Mouse (Mus musculus): Measurements from ENCODE around the gene Cib2. TPM values are rescaled to one million over a fixed set of nuclear protein-coding genes. Genes with fewer than 3 reads are reported as not detected.

Gene Cib2
- polyA plus RNA-seq, 1 experiment, result 1.9 TPM

- no peak overlapping the region for H3K4me3 ChIP-seq (ENCODE audit: insufficient read depth, poor library complexity, severe bottlenecking)
- no peaks in the 10 kb centered on the region for H3K79me2 ChIP-seq (ENCODE audit: control insufficient read depth, insufficient read depth)
- no peaks in the 10 kb centered on the region for H3K36me3 ChIP-seq (ENCODE audit: control insufficient read depth, insufficient read depth)
- H3K79me3 ChIP-seq (ENCODE audit: low read depth), result no peaks in the 10 kb centered on the region
- H3ac ChIP-seq (ENCODE audit: control insufficient read depth, insufficient read length, low read depth), result no peak overlapping the region
- peaks cover 23% of the 10 kb centered on the region for H3K27me3 ChIP-seq (ENCODE audit: control insufficient read depth, insufficient read depth, insufficient read length)
- TF ChIP-seq FOSL1 (IDR thresholded peaks at IDR 0.05; ENCODE audit: insufficient read depth, low read length, poor library complexity, severe bottlenecking) (no peak), MYOG (IDR thresholded peaks at IDR 0.05; ENCODE audit: control insufficient read depth, extremely low read depth, insufficient read length) (no peak), MYOD1 (IDR thresholded peaks at IDR 0.05; ENCODE audit: control insufficient read depth, insufficient read length, low read depth) (no peak), MAX (IDR thresholded peaks at IDR 0.05) (no peak), CEBPB (IDR thresholded peaks at IDR 0.05; ENCODE audit: low read depth) (no peak), CTCF (IDR thresholded peaks at IDR 0.05; ENCODE audit: control insufficient read depth, insufficient read depth, insufficient read length) (no peak), USF1 (IDR thresholded peaks at IDR 0.05; ENCODE audit: low read depth) (no peak)
Measured at GRCm38 (mm10) chr9:54537030-54537429, 23.0 kb downstream of the Cib2 start.

GRCm38 (mm10) chr9:54536236-54536635 is 23.8 kb downstream of the Cib2 start:
- TF ChIP-seq USF1 (IDR thresholded peaks at IDR 0.05; ENCODE audit: low read depth) (no peak), FOSL1 (IDR thresholded peaks at IDR 0.05; ENCODE audit: insufficient read depth, low read length, poor library complexity, severe bottlenecking) (no peak), MYOG (IDR thresholded peaks at IDR 0.05; ENCODE audit: control insufficient read depth, extremely low read depth, insufficient read length) (no peak)
- Histone ChIP-seq H3K4me3 (ENCODE audit: insufficient read depth, poor library complexity, severe bottlenecking) (no peak overlapping the region), H3K36me3 (ENCODE audit: control insufficient read depth, insufficient read depth) (no peaks in the 10 kb centered on the region), H3K27me3 (ENCODE audit: control insufficient read depth, insufficient read depth, insufficient read length) (peaks cover 23% of the 10 kb centered on the region), H3ac (ENCODE audit: control insufficient read depth, insufficient read length, low read depth) (no peak overlapping the region), H3K79me3 (ENCODE audit: low read depth) (no peaks in the 10 kb centered on the region), H3K79me2 (ENCODE audit: control insufficient read depth, insufficient read depth) (no peaks in the 10 kb centered on the region)

GRCm38 (mm10) chr9:54533975-54534374 is 26.0 kb downstream of the Cib2 start:
- H3K27me3 ChIP-seq (ENCODE audit: control insufficient read depth, insufficient read depth, insufficient read length), result peaks cover 23% of the 10 kb centered on the region
- TF ChIP-seq FOSL1 (IDR thresholded peaks at IDR 0.05; ENCODE audit: insufficient read depth, low read length, poor library complexity, severe bottlenecking) (no peak), CEBPB (IDR thresholded peaks at IDR 0.05; ENCODE audit: low read depth) (no peak), USF1 (IDR thresholded peaks at IDR 0.05; ENCODE audit: low read depth) (no peak), MYOG (IDR thresholded peaks at IDR 0.05; ENCODE audit: control insufficient read depth, extremely low read depth, insufficient read length) (no peak), MAX (IDR thresholded peaks at IDR 0.05) (no peak), MYOD1 (IDR thresholded peaks at IDR 0.05; ENCODE audit: control insufficient read depth, insufficient read length, low read depth) (no peak), CTCF (IDR thresholded peaks at IDR 0.05; ENCODE audit: control insufficient read depth, insufficient read depth, insufficient read length) (no peak)
- H3ac ChIP-seq (ENCODE audit: control insufficient read depth, insufficient read length, low read depth), result no peak overlapping the region
- no peaks in the 10 kb centered on the region for H3K79me3 ChIP-seq (ENCODE audit: low read depth)
- H3K79me2 ChIP-seq (ENCODE audit: control insufficient read depth, insufficient read depth), result no peaks in the 10 kb centered on the region
- H3K36me3 ChIP-seq (ENCODE audit: control insufficient read depth, insufficient read depth), result no peaks in the 10 kb centered on the region
- no peak overlapping the region for H3K4me3 ChIP-seq (ENCODE audit: insufficient read depth, poor library complexity, severe bottlenecking)

GRCm38 (mm10) chr9:54532926-54533325 is 27.1 kb downstream of the Cib2 start:
- H3K79me3 ChIP-seq (ENCODE audit: low read depth), result no peaks in the 10 kb centered on the region
- TF ChIP-seq MYOD1 (IDR thresholded peaks at IDR 0.05; ENCODE audit: control insufficient read depth, insufficient read length, low read depth), result no peak
- TF ChIP-seq USF1 (IDR thresholded peaks at IDR 0.05; ENCODE audit: low read depth), result no peak
- no peak for TF ChIP-seq MYOG (IDR thresholded peaks at IDR 0.05; ENCODE audit: control insufficient read depth, extremely low read depth, insufficient read length)
- no peak for TF ChIP-seq CEBPB (IDR thresholded peaks at IDR 0.05; ENCODE audit: low read depth)
- no peak for TF ChIP-seq FOSL1 (IDR thresholded peaks at IDR 0.05; ENCODE audit: insufficient read depth, low read length, poor library complexity, severe bottlenecking)
- TF ChIP-seq MAX (IDR thresholded peaks at IDR 0.05), result no peak
- no peak for TF ChIP-seq CTCF (IDR thresholded peaks at IDR 0.05; ENCODE audit: control insufficient read depth, insufficient read depth, insufficient read length)
- H3ac ChIP-seq (ENCODE audit: control insufficient read depth, insufficient read length, low read depth), result no peak overlapping the region
- no peaks in the 10 kb centered on the region for H3K36me3 ChIP-seq (ENCODE audit: control insufficient read depth, insufficient read depth)
- no peak overlapping the region for H3K4me3 ChIP-seq (ENCODE audit: insufficient read depth, poor library complexity, severe bottlenecking)
- peaks cover 26% of the 10 kb centered on the region for H3K27me3 ChIP-seq (ENCODE audit: control insufficient read depth, insufficient read depth, insufficient read length)
- no peaks in the 10 kb centered on the region for H3K79me2 ChIP-seq (ENCODE audit: control insufficient read depth, insufficient read depth)

- TF ChIP-seq CTCF (IDR thresholded peaks at IDR 0.05; ENCODE audit: control insufficient read depth, insufficient read depth, insufficient read length), result no peak
- no peak for TF ChIP-seq USF1 (IDR thresholded peaks at IDR 0.05; ENCODE audit: low read depth)
- no peak for TF ChIP-seq MAX (IDR thresholded peaks at IDR 0.05)
- no peak for TF ChIP-seq CEBPB (IDR thresholded peaks at IDR 0.05; ENCODE audit: low read depth)
- TF ChIP-seq MYOG (IDR thresholded peaks at IDR 0.05; ENCODE audit: control insufficient read depth, extremely low read depth, insufficient read length), result no peak
- TF ChIP-seq MYOD1 (IDR thresholded peaks at IDR 0.05; ENCODE audit: control insufficient read depth, insufficient read length, low read depth), result no peak
- Histone ChIP-seq H3K4me3 (ENCODE audit: insufficient read depth, poor library complexity, severe bottlenecking) (no peak overlapping the region), H3K79me2 (ENCODE audit: control insufficient read depth, insufficient read depth) (no peaks in the 10 kb centered on the region), H3K36me3 (ENCODE audit: control insufficient read depth, insufficient read depth) (no peaks in the 10 kb centered on the region), H3ac (ENCODE audit: control insufficient read depth, insufficient read length, low read depth) (no peak overlapping the region), H3K27me3 (ENCODE audit: control insufficient read depth, insufficient read depth, insufficient read length) (peaks cover 28% of the 10 kb centered on the region), H3K79me3 (ENCODE audit: low read depth) (no peaks in the 10 kb centered on the region)
Measured at GRCm38 (mm10) chr9:54531421-54531820, 28.6 kb downstream of the Cib2 start.

- Histone ChIP-seq H3K36me3 (ENCODE audit: control insufficient read depth, insufficient read depth) (no peaks in the 10 kb centered on the region), H3K27me3 (ENCODE audit: control insufficient read depth, insufficient read depth, insufficient read length) (peaks cover 22% of the 10 kb centered on the region), H3K4me3 (ENCODE audit: insufficient read depth, poor library complexity, severe bottlenecking) (no peak overlapping the region), H3ac (ENCODE audit: control insufficient read depth, insufficient read length, low read depth) (no peak overlapping the region), H3K79me3 (ENCODE audit: low read depth) (no peaks in the 10 kb centered on the region), H3K79me2 (ENCODE audit: control insufficient read depth, insufficient read depth) (no peaks in the 10 kb centered on the region)
- TF ChIP-seq MYOD1 (IDR thresholded peaks at IDR 0.05; ENCODE audit: control insufficient read depth, insufficient read length, low read depth), result no peak
- TF ChIP-seq CTCF (IDR thresholded peaks at IDR 0.05; ENCODE audit: control insufficient read depth, insufficient read depth, insufficient read length), result no peak
- no peak for TF ChIP-seq FOSL1 (IDR thresholded peaks at IDR 0.05; ENCODE audit: insufficient read depth, low read length, poor library complexity, severe bottlenecking)
- TF ChIP-seq MAX (IDR thresholded peaks at IDR 0.05), result no peak
- no peak for TF ChIP-seq MYOG (IDR thresholded peaks at IDR 0.05; ENCODE audit: control insufficient read depth, extremely low read depth, insufficient read length)
- no peak for TF ChIP-seq CEBPB (IDR thresholded peaks at IDR 0.05; ENCODE audit: low read depth)
- no peak for TF ChIP-seq USF1 (IDR thresholded peaks at IDR 0.05; ENCODE audit: low read depth)
Measured at GRCm38 (mm10) chr9:54530836-54531235, 29.2 kb downstream of the Cib2 start.
